Mouse (Mus musculus) kidney, postnatal 14 days (tissue): ENCODE results near the gene 1700020D05Rik.

Experiments used
- DNase-seq: peaks from one replicate; pipeline ENCODE4 v3.0.0; 2022; ENCODE audit warnings: mixed read lengths

1700020D05Rik gene

GRCm38 (mm10) chr19:5503687-5504086, at the start of gene 1700020D05Rik:
Gene 1700020D05Rik (minus strand): TSS chr19:5503787.
- no peak for DNase-seq

- no peak for DNase-seq
Measured at GRCm38 (mm10) chr19:5547471-5548056, 44.0 kb upstream of the 1700020D05Rik start.

- DNase-seq, result no peak
Measured at GRCm38 (mm10) chr19:5544031-5544430, 40.4 kb upstream of the 1700020D05Rik start.

DNA sequence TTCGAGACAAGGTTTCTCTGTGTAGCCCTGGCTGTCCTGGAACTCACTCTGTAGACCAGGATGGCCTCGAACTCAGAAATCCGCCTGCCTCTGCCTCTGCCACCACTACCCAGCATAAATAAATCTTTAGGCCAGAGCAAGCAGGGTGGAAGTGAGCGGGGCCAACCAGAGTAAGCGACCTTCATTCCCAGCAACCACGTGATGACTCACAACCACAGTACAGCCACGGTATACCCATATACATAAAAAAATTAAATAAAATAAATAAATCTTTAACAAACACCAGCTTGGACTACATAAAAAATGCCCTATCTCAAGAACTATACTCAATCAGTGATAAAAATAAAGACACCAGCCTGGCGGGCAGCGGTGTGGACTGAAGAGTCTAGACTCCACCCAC, 39.8 kb upstream of the 1700020D05Rik start:
- no peak for DNase-seq

GRCm38 (mm10) chr19:5538786-5539185, 35.2 kb upstream of the 1700020D05Rik start:
- DNase-seq, result no peak

DNA sequence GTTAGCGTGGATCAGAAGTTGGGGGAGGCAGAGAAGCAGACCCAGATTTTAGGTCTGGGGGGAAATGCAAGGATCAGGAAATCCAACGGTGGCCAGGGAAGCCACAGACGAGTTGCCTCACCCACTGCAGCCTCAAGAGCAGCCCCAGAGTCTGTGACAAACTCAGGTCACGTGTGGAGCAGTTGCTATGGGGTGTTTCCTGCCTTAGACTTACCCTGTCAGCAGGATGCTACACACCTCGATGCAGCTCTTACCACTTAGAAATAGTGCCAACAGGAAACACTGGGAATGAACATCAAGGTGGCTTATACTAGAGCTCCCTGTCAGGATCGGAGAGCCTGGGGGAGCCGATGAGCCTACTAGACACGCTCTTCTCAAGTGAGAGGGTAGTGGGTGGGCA, 28.9 kb upstream of the 1700020D05Rik start:
- peak; percentile 19 for DNase-seq

DNA sequence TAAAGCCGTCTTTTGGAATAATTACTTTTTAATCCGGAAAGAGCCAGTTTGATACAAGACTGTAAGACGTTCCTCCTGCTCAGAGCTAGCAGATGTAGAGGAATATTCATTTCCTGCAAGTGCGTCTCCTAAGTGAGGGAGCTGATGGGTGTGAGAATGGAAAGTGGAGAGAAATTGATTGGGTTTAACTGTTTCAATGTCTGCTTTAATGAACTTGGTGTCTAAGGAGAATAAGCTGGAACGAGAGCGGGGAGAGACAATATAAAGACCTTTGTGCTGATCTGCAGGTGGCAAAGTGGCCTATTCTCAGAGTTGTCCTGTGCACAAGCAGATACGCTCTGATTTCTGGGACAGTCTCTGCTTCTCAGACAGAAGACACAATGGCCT, 26.5 kb upstream of the 1700020D05Rik start:
- DNase-seq, result no peak

- DNase-seq, result peak; percentile 98
Measured at GRCm38 (mm10) chr19:5529325-5530137, 25.9 kb upstream of the 1700020D05Rik start.

DNA sequence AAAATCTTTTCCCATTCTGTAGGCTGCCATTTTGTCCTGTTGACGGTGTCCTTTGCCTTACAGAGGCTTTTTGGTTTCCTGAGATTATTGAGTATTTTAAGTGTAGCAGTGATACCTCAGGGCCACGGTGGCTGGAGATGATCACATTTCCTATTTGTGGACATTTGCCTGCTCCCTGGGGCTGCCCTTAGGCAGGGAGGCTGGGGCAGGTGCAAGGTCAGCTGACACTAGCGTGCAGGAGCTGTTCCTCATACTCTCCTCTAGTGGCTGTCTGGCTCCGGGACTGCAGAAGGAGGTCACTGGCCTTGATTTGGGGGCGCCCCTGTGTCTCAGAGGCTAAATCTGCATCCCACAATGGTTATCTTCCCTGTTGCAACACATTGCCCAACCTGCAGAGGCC, 21.6 kb upstream of the 1700020D05Rik start:
- no peak for DNase-seq

DNA sequence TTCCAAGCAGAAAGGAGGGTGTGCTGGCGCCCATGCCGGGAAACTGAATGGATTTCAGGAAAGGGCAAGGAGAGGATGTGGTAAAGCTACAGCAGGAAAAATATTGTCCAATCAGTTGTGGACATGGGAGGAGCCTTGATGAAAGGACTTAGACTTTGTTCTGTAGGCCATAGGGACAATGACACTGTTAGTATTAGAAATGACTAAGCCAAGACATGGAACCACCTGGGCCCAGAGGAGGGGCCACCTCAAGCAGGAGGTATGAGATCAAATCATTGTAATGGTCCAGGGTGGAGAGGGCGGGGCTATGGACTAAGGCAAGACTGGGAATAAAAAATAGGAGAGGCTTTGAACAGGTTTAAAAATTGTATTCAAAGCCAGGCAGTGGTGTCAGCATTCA, 15.1 kb upstream of the 1700020D05Rik start:
- no peak for DNase-seq

DNA sequence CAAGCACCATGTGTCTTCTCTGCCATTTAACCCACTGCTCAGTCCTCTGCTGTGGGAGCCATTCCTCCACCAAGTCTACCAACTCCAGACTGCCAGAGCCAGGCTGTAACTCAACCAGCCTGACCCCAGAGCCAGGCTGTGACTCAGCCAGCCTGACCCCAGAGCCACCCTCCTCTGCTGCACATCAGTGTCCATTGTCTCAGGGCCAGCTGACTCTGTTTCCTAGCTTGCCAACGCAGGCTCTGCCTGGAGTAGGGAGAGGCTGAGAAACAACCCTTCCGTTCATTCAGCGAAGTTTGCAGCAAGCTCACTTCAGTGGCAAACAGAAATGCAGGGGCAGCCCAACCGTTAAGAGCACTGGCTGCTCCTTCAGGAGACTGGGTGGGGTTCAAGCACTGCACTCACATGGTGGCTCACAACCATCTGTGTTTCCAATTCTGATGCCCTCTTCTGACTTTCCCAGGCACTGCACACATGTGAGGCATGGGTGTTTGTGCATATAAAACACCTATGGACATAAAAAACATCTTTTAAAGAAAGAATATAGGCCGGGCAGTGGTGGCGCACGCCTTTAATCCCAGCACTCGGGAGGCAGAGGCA, 13.4 kb upstream of the 1700020D05Rik start:
- DNase-seq, result no peak

DNA sequence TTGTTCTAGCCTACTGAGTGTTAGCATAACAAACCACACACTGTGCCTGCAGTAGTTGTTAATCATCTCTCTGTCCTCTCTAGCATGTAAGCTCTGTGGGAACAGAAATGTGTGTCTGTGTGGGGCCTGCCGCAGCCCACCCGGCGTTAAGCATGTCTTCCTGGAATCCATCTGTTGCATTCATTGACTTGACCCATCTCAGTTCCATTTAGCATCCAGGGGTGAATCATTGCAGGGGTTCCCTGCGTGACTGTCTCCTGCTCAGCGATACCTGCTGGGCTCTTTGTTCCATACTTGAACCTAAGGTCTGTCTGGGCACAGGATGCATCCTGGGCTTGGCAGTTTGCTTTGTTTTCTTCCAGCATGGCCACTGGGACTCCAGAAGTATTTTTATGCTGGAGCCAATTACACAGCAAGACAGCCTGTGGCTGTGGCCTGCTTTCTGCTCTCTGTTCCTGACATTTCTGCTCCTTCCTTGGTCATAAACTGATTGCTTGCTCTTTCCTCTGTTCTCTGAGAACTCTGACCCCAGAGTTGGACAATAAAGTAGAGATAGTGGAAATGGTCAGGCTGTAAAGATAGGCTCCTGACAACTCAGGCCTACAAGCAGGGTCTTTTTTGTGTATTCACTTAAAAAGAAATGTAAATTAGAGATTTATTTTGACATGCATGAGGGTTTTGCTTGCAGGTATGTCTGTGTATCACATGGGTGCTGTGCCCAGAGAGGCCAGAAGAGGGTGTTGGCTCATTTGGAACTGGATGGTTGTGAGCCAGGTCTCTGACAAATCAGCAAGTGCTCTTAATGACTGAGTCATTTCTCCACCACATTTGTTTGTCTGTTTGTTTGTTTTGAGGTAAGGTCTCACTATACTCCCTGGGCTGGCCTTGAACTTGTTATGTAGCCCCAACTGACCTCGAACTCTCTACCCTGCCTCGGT, 12.5 kb upstream of the 1700020D05Rik start:
- DNase-seq, result no peak

- DNase-seq, result no peak
Measured at GRCm38 (mm10) chr19:5513005-5513349, 9.4 kb upstream of the 1700020D05Rik start.

- no peak for DNase-seq
Measured at GRCm38 (mm10) chr19:5512091-5513004, 8.8 kb upstream of the 1700020D05Rik start.

GRCm38 (mm10) chr19:5511074-5511632, 7.6 kb upstream of the 1700020D05Rik start:
- no peak for DNase-seq

- DNase-seq, result peak; percentile 99
Measured at GRCm38 (mm10) chr19:5510031-5511026, 6.7 kb upstream of the 1700020D05Rik start, which contains the start of gene Snx32. Gene Snx32 (minus strand): TSS chr19:5510538.

GRCm38 (mm10) chr19:5500330-5500875, 3.2 kb downstream of the 1700020D05Rik start:
- DNase-seq, result no peak

GRCm38 (mm10) chr19:5496052-5496370, 7.6 kb downstream of the 1700020D05Rik start:
- DNase-seq, result no peak

GRCm38 (mm10) chr19:5495353-5496051, 8.1 kb downstream of the 1700020D05Rik start:
- DNase-seq, result no peak
